Mouse (Mus musculus): Measurements from ENCODE around the gene Trp53bp1.

Trp53bp1 gene

DNA sequence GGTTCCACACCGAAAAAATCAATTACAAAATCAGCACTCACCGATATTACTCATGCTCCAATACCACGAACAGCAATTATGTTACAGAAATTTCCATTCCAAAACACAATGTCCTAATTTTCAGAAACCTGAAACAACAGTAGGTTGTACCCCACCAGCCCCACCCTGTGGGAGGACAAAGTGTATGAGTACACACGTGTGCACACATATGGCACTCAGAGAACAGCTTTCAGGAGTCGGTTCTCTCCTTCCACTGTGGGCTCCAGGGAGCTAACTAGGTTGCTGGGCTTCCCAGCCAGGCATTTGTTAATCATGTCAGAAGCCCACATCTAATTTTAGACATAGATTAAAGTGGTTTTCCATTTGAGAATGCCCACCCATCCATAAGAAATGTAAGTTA is 27.1 kb downstream of the Trp53bp1 start:
- no peak for DNase-seq (ENCODE audit: low spot score)

DNA sequence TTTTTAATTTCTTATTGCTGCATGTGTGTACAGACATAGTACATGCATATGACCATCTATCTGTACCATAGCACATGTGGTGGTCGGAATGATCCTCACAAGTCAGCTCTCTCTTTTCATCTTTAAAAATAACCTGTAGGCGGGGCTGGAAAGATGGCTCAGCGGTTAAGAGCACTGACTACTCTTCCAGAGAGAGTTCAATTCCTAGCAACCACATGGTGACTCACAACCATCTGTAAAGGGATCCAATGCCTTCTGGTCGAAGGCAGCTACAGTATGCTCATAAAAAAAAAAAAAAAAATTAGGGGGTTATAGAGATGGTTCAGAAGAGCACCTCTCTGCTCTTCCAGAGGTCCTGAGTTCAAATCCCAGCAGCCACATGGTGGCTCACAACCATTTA is 31.8 kb downstream of the Trp53bp1 start:
- DNase-seq (ENCODE audit: low spot score): no peak

DNA sequence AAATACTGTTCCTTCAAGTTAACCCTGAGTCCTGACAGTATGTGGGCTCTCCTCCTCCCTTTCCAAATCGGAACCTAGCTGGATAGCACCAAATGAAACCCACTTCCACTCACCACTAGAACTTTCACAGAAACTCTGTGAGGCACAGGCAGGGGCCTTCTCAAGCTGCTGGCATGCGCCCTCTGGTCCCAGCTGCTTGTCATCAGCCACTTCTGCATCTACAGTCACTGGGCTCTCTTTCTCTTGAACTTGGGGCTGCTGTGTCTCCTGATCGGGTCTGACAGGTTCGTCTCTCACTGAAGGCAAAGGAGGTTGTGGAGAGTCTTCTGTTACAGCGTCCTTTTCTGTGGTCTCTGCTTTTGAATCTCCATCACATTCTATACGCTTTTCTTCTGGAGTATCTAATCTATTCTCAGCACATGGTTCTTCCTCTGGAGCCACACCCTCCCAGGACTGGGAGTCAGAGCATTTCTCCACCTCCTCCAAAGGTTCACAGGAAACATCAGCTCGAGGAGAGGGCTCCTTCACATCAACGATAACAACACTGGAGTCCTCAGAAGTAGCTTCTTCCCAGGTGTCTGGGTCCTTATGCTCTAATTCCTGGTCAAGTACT is 35.6 kb downstream of the Trp53bp1 start:
- DNase-seq (ENCODE audit: low spot score): no peak

DNA sequence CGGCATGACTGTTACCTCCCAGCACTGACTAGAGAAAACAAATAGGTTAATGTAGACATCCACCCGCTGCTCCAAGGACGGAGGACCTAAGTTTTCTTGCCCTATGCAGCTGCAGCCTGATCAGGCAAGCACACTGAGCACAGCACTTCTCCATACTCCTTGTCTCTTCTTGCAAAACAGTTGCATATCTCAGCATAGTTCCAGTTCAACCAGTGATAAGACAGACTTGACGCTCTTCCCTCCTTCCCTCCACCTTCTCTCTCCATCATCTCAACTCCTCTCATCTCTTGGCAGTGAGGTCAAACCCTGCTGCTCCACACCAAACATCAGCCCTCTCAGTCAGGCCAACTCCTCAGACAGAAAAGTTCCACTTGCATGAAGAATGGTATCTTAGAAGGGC is 43.1 kb downstream of the Trp53bp1 start:
- DNase-seq (ENCODE audit: low spot score): no peak

DNA sequence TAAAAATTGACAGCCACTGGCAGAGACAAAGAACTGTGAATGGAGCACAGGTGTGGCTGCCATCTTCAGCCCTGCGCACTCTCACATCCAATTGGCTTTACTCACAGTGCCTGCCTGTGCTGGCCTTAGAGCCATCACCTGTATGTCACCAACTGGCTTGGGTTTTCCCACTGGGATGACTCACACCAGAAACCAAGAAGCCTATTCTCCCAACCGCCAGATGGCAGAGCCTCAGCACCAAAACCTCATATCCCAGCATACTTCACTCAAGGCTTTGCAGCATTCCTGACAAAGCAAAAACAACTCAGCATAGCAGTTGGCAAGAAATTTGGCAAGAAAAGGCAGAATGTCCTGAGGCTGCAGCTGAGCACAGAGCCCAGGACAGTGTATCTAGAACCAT is 48.2 kb downstream of the Trp53bp1 start:
- peak; percentile 33 for DNase-seq (ENCODE audit: low spot score)

DNA sequence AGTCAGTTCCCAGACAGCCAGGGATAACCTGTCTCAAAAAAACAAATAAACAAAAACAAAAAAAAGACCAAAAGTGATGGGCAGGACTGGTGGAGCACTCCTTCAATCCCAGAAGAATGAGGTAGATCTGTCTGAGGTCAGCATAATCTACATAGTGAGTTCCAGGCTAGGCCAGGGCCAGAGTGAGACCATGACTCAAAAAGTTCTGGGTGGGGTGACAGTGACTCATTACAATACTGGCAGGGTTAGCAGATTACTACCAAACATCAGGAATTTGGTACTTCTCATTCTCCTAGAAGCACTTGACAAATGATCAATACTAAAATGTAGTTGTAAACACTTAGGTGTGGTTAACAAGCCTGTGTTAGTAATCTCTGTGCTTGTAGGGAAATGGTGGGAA is 51.2 kb downstream of the Trp53bp1 start:
- no peak for DNase-seq (ENCODE audit: low spot score)

DNA sequence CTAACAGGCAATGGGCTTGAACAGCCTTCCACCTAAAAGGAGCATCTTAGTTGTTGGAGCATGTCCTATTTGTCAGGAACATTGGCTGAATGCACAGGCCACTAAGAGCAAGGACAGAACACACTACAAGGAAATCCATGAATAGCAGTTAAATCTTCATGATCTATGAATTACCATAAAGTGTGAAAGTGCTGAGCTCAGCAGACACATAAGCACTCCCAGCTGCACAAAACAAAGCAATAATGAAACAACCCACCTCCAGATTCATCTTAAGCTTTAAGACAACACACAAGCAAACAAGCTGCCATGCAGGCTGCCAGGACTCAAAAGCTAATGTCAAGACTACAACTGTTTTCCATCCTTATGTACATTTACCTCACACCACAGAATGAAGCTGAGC is 52.0 kb downstream of the Trp53bp1 start:
- DNase-seq (ENCODE audit: low spot score): no peak

DNA sequence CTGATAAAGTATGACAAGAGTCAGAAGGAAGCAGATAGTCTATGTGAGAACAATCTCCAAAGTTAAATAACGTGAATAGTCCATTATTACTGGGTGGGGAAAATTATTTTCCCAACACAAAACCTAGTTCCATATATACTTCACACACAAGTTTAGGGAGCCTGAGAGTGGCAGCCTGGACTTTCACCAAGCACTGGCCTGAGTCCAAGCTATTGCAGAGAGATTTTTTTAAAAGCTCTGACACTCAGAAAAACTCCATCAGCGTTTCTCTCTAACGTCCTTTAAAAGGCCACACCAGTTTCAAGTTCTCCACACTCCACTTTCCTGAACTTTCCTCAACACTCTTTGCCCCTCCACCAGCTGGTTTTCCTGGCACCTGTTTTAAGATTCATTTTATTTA is 56.7 kb downstream of the Trp53bp1 start:
- DNase-seq (ENCODE audit: low spot score): no peak

DNA sequence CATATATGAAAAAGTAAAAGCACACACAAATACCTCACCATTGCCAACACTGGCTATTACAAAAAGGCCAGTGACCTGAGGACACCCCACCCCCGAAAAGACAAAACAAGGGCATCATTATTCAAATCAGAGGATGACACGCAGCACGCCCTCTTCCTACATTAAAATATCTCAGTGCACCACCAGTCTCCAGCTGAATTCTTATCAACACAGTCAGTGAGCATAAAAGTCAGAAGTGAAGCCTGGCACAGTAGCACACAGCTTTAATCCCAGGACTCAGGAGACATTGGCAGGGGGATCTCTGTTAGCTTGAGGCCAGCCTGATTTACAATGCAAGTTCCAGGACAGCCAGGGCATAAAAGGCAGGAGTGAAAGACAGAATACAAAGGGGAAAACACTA is 64.7 kb downstream of the Trp53bp1 start:
- DNase-seq (ENCODE audit: low spot score): no peak

DNA sequence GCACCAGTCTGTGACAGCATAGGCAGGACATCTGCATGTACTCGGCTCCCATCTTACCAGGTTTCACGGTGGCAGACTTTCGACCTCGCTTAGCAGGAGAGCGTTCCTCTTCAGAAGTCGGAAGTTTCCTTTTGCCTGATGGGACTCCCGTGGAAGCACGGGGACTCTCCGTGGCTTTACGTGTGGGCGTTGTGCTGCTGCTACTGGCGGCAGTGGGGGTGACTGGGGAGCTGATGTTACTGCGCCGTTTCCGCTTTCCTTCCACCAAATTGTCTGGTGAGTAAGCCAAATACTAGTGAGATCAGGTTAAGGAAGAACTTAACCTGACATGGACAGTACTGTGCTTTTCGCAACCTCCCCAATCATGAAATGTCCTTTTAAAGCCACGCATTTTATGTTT is 66.9 kb downstream of the Trp53bp1 start:
- DNase-seq (ENCODE audit: low spot score): no peak

DNA sequence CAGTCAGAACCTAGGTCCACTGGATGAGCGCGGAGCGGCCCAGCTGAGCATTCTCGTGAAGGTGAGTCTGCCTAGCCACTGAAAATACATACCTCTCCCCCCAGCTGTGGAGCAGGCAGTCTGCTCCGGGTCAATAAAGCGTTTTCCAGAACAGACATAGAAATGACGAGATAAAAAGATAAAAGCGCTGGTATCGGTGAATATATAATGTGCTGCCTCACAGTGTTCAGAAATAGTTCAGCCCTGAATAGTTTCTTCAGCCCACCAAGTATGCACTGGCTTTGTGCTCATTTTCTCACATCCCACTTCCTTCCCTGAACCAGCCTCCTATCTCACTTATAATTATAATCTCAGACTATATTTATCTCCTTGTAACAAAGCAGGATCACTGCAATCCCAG is 75.7 kb downstream of the Trp53bp1 start:
- DNase-seq (ENCODE audit: low spot score): no peak

DNA sequence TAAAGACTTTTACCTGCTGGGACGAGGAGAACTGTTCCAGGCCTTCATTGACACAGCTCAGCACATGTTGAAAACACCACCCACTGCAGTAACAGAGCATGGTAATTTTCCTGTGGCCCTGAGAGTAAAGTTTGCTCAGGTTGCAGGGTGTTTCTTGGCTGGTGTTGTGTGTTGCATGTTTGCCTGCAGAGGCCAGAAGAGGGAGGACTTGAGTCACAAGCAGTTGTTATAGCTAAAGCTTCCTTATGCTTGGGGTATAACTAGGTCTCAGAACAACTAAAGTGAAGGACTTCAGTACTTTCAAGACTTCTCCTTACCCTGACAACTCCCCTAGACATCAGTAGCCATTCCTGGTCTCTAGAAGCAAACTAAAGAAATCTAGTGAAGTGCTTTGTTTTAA is 82.7 kb downstream of the Trp53bp1 start:
- DNase-seq (ENCODE audit: low spot score): no peak

DNA sequence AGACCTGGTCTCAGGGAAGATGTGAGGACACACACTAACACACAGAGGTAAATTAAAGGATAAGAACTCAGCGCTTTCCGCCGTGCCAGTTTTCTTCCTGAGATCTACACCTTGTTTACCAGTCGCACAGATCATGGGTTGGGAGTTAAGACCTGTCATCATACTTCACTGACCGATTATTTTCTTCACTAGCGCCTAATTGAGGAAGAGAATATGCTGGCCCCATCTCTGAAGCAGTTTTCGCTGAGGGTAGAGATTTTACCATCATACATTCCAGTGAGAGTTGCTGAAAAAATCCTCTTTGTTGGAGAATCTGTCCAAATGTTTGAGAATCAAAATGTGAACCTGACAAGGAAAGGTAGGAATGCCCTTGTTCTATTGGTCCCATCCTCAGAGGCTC is 87.1 kb downstream of the Trp53bp1 start:
- no peak for DNase-seq (ENCODE audit: low spot score)

DNA sequence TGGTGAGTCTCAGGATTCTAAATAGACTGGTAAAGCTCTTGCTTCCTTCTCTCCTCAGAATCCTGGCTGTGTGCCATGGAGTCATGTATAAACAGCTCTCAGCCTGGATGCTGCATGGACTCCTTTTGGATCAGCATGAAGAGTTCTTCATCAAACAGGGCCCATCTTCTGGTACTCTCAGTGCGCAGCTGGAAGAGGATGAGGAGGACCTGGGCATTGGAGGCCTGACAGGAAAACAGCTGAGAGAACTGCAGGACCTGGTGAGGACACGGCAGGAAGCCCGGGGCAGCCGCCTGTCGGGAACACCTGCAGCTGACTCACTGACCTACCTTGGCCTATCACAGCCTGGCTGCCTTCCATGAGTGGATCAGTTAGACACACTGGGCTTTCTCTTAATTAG is 87.8 kb downstream of the Trp53bp1 start:
- DNase-seq (ENCODE audit: low spot score): peak; percentile 20

DNA sequence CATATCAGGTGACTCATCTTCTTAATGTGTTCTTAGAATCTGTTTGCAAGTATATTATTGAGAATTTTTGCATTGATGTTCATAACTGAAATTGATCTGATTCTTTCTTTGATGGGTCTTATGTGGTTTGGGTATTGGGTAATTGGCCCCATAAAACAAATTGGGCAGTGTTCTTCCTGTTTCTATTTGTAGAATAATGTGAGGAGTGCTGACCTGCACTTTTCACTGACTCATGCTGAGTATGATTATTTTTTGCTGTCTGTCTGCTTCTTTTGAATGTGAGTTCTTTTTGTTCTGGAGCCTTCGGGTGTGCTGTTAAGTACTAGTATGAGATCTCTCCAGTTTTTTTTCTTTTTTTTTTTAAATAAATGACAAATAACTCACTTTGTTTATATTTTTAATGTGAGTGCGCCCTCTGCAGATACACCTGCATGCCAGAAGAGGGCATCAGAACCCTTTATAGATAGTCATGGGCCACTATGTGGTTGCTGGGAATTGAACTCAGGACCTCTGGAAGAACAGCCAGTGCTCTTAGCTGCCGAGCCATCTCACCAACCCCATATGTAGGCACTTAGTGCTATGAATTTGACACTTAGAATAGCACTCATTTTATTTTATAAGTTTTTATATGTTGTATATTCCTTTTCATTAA is 92.3 kb downstream of the Trp53bp1 start:
- DNase-seq (ENCODE audit: low spot score): no peak

DNA sequence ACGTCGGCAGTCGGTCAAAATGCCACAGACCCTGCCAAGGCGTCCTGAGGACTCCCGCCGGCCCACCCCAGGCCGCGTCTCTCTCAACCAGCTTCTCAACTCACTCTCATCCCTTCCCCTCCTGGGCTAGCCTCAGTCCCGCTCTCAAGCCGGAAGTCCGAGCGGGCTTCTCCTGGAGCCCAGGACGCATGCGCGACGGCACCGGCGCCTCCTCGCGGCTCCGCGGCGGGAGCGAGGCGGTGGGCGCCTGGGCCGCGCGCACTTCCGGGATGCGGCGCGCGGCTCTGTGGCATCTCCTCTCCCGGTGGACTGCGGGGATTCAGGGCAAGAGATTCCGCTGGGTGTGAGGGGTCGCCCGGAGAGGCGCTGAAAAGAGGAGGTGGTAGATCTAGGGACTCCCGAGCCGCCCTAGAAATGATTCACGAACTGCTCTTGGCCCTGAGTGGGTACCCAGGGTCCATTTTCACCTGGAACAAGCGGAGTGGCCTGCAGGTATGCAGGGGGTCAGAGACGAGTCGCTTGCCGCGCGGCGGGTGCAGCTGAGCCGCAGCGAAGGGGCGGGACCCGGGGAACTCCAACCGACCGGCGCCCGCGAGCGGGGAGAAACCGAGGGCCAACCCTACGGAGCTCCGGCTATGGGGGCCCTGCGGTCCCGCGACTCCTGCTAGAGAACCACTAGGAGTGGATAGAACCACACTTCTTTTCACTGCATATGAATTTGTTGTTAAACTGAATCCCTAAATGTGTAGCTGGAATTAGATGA is 100.0 kb downstream of the Trp53bp1 start, which contains the start of gene Zscan29:
Gene Zscan29 (minus strand): TSS at position 146 of the 763 bp plus-strand sequence.
- peak; percentile 92 for DNase-seq (ENCODE audit: low spot score)

DNA sequence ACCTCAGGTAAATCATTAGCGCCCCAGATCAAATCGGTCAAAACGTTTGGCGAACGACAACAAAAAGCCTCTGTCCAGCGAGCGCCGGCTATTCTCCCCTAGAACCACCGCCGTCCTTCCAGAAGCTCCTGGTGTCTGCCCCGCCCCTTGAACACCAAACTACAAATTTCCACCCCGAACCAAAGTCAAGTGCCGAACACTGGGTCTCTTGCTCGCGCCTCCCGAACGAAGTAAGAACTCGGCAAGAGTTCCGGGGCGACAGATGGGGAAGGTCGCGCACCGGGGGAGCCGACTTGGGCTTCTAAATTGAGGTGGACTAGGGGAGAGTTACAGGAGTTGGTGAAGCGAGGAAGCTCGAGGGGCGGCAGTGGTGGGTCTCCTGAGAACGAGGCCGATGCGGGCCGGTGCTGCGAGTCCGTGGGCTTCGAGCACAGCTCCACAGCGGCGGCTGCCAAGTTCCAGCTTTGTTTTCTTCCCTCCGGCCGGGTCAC is 100.7 kb downstream of the Trp53bp1 start, which contains the start of gene Tubgcp4:
Gene Tubgcp4 (plus strand): TSS at position 174 of the 491 bp plus-strand sequence.
- DNase-seq (ENCODE audit: low spot score): peak; percentile 39

DNA sequence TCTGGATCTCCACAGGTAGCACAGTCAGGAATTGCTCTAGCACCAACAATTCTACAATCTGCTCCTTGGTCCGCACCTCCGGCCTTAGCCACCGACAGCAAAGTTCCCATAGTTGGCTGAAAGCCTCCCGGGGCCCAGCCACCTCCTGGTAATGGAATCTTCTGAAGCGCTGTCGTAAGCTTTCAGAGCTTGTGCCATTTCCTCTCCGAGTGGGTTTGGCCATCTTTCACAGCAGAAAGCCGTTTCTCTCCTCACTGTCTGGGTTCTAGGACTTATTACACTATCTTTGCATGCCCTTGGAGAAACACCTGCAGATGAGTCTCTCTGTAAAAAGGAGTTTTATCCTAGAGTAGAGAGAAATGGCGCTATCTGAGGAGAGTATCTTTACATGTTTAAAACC is 101.3 kb downstream of the Trp53bp1 start:
- peak; percentile 15 for DNase-seq (ENCODE audit: low spot score)

DNA sequence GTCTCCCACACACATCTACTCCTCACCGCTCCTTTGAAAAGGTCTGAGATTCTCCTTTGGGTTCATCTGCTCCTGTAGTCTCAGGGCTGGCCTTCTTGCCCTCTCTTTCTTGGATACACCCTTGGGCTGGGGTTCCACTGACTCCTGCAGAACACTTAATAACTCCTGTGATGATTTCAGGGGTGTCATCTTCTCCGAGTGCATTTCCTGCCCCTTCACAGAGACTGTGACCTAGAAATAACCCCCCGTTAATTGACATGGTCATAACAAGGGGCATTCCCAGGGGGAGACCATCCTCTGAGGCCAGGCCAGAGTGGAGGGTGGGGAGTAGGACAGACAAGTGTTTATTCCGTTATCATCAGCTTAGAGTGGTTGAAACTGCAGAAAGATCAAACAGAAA is 102.0 kb downstream of the Trp53bp1 start:
- DNase-seq (ENCODE audit: low spot score): no peak

DNA sequence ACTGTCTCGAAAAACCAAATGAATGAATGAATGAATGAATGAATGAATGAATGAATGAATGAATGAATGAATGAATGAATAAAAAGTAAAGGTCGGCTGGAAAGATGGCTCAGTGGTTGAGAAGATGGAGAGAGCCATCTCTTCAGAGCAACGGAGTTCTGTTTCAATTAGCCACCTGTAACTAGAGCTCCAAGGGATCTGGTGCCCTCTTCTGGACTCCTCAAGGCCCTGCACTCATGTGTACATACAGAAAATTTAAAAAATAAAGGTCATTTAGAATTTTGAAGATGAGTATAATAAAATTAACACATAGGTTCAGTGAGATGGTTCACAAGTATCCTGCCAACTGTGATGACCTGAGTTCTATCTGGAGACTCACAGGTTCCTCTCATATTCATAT is 118.1 kb downstream of the Trp53bp1 start:
- DNase-seq (ENCODE audit: low spot score): no peak

DNA sequence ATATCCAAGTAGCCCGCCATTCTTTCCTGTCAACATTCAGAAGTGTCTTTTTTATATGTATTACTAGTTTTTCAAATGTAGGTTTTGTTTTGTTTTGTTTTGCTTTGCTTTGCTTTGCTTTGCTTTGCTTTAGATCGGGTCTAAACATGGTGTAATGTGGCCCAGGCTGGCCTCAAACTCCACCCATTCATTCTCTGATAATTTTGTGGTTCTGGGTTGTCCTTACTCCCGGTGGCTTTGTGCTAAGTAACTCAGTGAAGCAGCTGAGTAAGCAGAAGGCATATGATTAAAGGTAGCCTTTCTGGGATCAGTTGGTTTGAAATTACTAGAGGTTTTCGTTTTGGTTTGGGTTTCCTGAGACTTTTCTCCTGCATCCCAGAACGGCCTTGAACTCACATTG is 121.5 kb downstream of the Trp53bp1 start:
- no peak for DNase-seq (ENCODE audit: low spot score)
